Mouse (Mus musculus): ENCODE measurements at regions not wholly inside any gene's neighbourhood (a gene's known extent, or its start where the extent isn't known, plus 50 kb on each side); places are given as distances from the start of the nearest gene placed in this dataset.

DNA sequence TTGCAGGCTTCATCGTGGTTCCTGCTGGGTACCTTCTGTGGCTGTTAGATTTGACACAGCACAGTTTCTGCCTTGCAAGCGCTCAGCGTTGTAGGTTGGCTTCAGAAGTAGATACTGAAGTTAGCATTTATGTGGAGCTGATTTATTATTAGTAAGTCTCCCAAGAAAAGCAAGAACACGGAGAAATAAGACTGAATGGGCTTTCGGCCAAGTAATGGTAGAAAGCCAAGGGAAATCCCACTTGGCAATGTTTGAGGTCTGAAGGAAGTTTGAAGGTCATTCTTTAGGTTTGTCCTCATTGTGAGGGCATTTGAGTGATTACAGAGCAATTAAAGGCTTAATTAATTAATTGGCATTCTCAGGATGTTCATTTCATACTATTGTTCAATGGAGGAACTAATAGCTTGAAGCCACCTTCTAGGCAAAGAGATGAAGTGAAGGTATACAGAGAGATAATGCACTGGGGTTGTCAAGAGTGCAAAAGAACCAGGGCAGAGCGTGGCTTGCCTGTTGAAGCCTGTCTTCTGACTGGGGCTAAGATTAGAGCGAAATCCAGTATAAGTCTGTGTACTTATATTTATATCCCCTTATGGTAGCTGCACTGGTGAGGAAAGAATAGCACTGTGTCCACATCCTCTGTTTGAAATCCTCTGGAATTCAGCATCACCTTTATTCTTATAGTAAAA, 311.5 kb upstream of the Ptger4 start:
- TF ChIP-seq EP300 (IDR thresholded peaks at IDR 0.05; ENCODE audit: low read depth) (no peak), CTCF (IDR thresholded peaks at IDR 0.05; ENCODE audit: low read depth) (no peak)

All from liver, postnatal 0 days (tissue).